Mouse (Mus musculus): ENCODE measurements around the gene Hspa1a. TPM values are rescaled to one million over a fixed set of nuclear protein-coding genes. Genes with fewer than 3 reads are reported as not detected.
A peak's percentile ranks its signal among the peaks of the same experiment; 100 is the strongest.
"Not testable (repeated sequence)": the region's sequence is repeated elsewhere in the genome, so short reads cannot be mapped to it uniquely, and the experiment has no call there.

The Hspa1a gene
- total RNA-seq (2017), result 5.6 and 6.4 TPM in 2 replicates

DNA sequence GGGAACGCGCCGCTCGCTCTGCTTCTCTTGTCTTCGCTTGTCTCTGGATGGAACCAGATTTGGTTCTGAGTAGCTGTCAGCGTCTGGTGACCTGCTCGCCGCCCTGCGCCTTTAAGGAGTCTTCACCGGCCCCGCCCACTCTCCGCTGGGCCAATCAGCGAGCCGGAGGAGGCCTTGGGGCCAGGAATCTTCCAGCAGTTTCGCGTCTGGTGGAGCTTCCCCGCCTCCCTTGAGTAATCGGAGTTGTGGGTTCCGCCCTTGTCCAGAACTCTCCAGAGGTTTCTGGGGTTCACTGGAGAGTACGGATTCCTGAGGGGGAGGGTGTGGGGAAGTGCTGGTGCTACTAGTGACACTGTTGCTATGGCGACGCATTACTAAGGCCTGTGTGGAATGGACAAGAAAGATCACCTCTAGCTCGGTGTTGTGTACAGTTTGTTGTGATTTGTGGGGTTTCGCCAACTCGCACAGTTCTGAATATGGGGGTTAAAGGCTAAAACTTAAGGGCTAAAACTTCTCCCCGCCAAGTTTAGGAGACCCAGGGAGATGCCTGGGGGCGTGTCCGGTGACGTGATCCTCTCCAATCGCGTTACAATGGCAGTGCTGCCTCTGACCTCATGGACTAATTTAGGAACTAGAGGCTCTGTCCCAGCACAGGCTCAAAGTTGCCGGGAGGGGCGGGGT is at the start of gene Hspa1a, which contains the start of gene Hspa1l:
TSS of gene Hspa1a (minus strand) at position 88 of the 681 bp plus-strand sequence.
TSS of gene Hspa1l (plus strand) at position 635 of the 681 bp plus-strand sequence.
- peak; percentile 86 for ATAC-seq (ENCODE audit: extremely low read depth, insufficient number of reproducible peaks, low FRiP score, poor library complexity, severe bottlenecking)

DNA sequence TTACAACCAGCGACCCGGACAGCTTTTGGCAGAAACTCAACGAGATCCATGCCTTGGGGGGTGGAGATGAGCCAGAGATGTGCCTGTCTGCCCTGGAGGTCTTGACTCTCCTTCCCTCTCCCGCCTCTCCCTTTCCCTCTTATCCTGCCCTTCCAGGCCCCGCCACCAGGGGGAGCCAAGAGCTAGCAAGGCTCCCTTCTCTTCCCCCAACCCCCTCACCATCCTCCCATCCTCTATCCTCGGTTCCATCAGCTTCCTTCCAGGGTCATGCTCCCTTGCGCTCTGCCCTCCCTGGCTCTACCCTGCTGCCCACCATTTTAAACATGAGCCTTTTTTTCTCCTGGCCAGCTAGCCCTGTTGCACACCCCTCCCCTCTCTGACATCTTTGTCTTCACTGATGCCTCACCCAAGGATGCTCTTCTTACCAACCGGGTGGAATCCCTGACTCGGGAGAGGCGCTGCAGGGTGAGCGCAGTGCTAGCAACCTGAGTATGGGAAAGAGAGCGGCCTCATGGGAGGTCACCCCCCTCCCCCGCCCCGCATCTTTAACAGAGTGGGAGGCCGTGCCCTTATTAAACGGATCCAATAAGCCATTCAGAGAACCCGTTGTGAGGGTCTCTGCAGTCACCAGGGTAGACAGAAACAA is 49.3 kb upstream of the Hspa1a start:
- ATAC-seq (ENCODE audit: extremely low read depth, insufficient number of reproducible peaks, low FRiP score, poor library complexity, severe bottlenecking), result peak; percentile 68

DNA sequence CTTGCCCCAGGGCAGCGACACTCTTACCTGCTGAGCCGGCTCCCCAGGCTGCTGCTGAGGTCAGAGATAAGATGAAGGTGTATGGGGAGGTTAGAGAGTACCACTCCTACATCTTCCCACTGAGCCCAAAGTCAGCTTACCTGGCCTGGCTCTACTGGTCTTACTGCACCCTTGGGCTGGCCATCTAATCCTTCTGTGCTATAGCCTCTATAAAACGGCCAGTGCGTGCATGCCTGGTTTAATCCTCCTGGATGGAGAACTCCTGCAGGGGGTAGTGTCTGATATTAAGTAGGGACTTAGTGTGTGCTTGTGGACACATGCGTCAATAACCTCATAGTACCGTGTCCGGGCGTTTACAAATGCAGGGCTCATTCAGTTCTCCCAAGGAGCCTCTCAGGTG is 48.6 kb upstream of the Hspa1a start:
- no peak for ATAC-seq (ENCODE audit: extremely low read depth, insufficient number of reproducible peaks, low FRiP score, poor library complexity, severe bottlenecking)

DNA sequence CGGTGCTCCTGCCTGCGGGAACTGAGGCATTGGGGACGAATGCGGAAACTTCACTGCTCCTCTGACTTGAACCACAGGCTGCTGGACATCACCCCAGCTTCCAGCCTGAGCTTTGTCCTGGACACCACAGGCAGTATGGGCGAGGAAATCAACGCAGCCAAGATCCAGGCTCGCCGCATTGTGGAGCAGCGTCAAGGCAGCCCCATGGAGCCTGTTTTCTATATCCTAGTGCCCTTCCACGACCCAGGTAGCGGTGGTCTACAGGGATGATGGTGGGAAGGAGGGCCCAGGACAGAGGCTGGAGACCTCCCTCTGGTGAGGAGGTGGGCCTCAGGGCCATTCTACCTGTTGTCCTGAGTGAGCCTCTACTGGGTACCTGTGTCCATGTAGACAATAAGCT is 47.9 kb upstream of the Hspa1a start:
- no peak for ATAC-seq (ENCODE audit: extremely low read depth, insufficient number of reproducible peaks, low FRiP score, poor library complexity, severe bottlenecking)

DNA sequence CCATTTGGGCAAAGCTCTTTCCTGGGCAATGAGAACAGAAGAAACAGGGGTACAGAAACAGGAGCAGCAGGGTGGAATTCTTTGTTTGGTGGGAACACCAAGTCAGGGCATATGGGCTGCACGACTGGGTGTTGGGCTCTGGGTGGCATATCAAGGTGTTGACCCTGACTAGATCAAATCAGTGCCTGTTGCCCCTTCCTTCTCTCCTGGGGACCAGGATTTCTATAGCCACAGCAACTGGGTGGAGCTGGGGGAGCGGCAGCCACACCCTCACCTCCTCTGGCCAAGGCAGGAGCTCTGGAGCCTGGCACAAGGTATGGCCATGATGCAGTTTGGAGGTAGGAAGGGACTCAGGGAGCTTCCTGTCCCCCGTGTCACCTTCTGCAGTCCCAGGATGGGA is 46.2 kb upstream of the Hspa1a start:
- ATAC-seq (ENCODE audit: extremely low read depth, insufficient number of reproducible peaks, low FRiP score, poor library complexity, severe bottlenecking), result no peak

DNA sequence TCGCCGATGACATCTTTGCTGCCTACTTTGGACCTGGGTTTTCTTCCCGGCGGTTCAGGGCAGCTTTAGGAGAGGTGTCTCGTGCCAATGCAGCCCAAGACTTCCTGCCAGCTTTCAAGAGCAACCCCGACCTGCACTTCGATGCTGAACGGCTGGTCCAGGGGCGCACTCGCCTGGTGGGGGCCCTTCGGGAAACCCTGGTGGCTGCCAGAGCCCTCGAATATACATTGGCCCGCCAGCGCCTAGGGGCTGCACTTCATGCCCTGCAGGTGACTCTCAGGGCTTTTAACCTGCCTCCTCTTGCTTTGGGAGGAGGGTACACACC is 45.7 kb upstream of the Hspa1a start:
- ATAC-seq (ENCODE audit: extremely low read depth, insufficient number of reproducible peaks, low FRiP score, poor library complexity, severe bottlenecking), result no peak

DNA sequence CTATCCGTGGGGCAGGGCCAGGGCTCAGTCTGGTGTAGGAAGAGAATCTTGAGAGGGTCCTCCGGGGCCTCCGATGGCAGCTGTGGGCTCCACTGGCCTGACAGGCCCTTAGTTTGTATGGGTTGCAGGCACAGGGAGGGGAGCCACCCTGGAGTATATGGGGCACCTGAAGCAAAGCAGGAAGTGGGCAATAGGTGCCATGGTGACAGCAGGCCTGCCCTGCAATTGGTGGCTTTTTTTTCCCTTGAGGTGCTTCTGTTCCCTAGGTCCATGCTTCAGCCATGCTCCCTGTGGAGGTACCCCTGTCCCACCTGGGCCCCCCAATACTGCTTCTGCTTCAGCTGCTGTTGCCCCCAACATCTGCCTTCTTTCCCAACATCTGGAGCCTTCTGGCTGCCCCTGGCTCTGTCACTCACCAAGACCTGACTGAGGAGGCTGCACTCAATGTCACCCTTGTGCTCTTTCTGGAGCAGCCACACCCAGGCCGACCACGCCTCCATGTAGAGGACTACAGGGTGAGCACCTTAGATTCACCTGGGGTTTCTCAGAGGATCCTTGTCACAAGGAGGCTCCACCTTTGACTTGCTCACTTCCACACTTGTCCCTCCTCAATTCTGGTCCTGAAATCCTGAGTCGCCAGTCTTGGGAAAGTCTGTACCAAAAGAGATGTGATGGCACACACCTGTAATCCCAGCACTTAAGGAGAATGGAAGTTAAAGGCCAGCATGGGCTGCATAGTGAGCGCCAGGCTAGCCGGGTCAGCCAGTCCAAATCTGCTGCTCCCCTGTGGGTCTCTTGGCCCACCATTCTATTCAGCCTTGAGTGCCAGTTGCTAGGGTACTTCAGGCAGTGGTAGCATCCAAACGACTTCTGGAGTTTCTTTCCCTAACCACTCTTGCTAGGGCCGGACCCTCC is 45.1 kb upstream of the Hspa1a start:
- 0 out of 2 replicates have a peak, but pooled peaks have one; percentile 27 for ATAC-seq (ENCODE audit: extremely low read depth, insufficient number of reproducible peaks, low FRiP score, poor library complexity, severe bottlenecking)

DNA sequence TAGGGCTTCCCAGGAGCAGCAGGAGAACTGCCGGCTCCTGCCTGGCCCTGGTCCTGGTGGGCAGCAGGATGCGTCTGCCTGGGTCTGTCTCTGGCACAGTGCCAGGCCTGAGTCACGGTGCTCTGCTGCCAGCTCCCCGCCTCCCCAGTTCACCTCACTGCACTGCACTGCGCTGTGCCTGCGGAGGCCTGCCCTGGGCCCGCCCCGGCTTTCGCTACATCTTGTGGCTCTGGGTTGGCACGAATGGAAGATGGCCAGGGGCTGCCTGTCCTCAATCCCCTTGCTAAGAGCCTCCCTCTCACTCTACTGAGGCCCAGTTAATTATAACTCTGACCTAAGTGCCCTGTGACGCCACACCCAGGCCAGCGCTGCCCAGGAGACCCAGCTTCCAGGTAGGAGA is 44.4 kb upstream of the Hspa1a start, which contains the start of gene Vwa7:
TSS of gene Vwa7 (plus strand) at position 204 of the 400 bp plus-strand sequence.
- no peak for ATAC-seq (ENCODE audit: extremely low read depth, insufficient number of reproducible peaks, low FRiP score, poor library complexity, severe bottlenecking)

DNA sequence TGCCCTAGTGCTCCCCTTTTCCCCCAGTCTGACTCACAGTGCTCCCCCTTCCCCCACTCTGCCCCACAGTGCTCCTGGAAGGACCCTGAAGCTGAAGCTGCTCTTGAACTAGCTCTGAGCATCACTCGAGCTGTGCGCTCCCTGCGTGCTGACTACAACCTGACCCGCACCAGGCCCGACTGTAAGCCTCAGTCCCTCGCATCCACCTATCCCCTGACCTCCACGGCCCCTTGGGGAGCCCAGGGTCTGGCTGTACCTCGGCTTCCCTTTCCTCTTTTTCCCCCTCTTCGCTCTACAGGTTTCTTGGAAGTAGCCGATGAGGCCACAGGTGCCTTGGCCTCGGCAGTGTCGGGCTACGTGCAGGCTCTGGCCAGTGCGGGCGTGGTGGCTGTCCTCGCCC is 43.3 kb upstream of the Hspa1a start:
- no peak for ATAC-seq (ENCODE audit: extremely low read depth, insufficient number of reproducible peaks, low FRiP score, poor library complexity, severe bottlenecking)

DNA sequence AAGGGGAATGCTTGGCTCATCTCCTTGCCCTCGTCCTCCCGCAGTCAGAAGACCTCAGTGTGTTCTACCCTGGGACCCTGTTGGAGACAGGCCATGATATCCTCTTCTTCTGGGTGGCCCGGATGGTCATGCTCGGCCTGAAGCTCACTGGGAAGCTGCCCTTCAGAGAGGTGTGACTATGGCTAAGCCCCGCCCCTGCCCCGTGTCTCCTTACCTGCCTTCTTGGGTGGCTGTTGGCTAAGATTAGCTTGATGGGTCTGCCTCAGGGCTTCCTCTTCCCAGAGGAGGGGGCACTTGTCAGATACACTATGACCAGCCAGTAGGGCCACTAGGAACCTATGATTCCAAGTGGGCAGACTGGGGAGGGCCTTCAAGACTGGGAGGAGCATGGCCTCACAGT is 41.3 kb upstream of the Hspa1a start:
- no peak for ATAC-seq (ENCODE audit: extremely low read depth, insufficient number of reproducible peaks, low FRiP score, poor library complexity, severe bottlenecking)

DNA sequence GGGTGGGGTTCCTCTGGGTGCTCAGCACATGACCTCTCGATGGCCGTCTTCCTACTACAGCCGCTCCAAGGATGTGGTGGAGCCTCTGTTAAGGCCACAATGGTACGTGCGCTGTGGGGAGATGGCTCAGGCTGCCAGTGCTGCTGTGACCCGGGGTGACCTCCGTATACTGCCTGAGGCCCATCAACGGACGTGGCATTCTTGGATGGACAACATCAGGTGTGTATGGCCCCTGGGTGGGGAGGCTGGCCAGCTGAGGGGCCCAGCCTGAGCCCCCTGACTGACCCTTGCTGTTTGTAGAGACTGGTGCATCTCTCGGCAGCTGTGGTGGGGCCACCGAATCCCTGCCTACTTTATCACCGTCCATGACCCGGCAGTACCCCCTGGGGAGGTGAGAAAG is 40.5 kb upstream of the Hspa1a start:
- ATAC-seq (ENCODE audit: extremely low read depth, insufficient number of reproducible peaks, low FRiP score, poor library complexity, severe bottlenecking), result no peak

DNA sequence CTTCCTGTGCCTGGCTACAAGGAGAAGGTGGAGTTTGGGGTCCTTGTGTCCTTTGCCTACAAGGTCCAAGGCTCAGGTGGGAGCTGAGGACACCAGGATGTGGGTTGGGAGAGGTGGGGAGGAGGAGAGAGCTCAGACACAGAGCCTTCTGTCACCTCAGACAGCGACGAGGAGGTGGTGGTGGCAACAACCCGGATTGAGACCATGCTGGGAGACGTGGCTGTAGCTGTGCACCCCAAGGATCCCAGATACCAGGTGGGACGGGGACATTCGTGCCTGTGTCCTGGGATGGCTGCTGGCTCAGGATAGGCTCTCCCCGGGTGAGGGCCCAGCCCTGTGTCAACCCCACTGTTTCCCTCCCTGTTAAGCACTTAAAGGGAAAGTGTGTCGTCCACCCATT is 39.5 kb upstream of the Hspa1a start:
- ATAC-seq (ENCODE audit: extremely low read depth, insufficient number of reproducible peaks, low FRiP score, poor library complexity, severe bottlenecking), result no peak

DNA sequence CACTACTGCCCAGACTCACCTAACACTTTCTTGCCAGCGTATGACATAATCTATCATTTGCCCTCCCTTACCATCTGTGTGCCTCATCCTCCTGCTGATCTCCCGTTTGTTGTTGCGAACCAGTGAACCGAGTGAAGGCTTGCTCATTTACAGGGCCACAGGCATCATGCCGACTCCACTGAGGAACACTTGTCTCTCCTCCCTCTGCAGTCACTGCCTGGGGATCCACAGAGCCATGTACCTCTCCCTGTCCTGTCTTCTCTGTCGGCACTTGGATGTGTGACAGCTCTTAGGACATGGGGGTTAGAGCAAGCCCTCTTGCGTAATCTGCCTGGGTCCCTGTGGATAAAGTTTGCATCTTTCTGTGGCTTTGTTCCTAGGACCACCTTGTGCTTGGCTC is 37.6 kb upstream of the Hspa1a start:
- no peak for ATAC-seq (ENCODE audit: extremely low read depth, insufficient number of reproducible peaks, low FRiP score, poor library complexity, severe bottlenecking)

DNA sequence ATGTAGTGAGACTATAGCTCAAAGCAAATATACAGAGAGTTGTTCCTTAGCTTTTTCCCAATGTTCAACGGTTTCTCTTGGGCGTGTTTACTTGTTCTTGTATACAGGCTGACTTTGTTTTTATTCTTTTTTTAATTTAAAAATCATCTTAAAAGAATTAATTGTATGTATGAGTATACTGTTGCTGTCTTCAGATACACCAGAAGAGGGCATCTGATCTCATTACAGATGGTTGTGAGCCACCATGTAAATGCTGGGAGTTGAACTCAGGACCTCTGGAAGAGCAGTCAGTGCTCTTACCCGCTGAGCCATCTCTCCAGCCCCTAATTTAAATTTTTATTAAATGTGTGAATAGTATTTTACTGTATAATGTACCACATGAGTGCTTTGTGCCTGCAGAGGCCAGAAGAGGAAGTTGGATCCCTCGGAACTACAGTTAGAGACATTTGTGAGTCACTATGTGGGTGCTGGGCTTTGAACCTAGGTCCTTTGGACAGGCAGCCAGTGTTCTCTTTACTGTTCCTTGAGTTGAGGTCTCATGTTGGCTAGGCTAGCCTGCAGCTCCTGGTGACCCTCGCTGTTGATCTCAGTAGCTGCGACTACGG is 35.5 kb upstream of the Hspa1a start:
- no peak for ATAC-seq (ENCODE audit: extremely low read depth, insufficient number of reproducible peaks, low FRiP score, poor library complexity, severe bottlenecking)

DNA sequence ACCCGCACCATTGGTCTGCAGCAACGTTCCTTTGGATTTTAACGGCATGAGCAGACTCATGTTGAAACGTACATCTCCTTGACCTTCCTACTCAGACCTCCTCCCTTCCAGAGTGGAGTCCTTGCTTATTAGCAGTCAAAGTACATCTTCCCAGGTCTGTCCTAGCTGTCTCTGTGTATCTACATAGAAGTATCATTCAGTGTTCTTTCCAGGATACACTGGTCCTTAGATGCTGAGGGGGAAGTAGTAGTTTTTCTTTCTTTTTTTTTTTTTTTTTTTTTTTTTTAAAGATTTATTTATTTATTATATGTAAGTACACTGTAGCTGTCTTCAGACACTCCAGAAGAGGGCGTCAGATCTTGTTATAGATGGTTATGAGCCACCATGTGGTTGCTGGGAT is 33.9 kb upstream of the Hspa1a start:
- not testable (repeated sequence) for ATAC-seq (ENCODE audit: extremely low read depth, insufficient number of reproducible peaks, low FRiP score, poor library complexity, severe bottlenecking)

DNA sequence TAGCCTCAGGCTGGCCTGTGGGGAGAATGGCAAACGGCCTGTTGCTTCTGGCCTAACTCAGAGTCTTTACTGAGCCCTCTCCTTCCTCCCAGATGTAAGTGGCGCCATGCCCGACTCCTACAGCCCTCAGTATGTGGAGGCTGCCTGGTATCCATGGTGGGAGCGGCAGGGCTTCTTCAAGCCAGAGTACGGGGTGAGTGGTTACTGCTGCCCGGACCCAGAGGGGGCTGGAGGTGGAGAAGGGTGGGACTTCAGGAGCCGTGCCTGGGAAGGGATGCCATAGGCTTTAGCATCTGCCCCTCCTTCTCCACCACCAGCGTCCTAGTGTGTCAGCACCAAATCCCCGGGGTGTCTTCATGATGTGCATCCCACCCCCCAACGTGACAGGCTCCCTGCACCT is 33.2 kb upstream of the Hspa1a start:
- no peak for ATAC-seq (ENCODE audit: extremely low read depth, insufficient number of reproducible peaks, low FRiP score, poor library complexity, severe bottlenecking)

DNA sequence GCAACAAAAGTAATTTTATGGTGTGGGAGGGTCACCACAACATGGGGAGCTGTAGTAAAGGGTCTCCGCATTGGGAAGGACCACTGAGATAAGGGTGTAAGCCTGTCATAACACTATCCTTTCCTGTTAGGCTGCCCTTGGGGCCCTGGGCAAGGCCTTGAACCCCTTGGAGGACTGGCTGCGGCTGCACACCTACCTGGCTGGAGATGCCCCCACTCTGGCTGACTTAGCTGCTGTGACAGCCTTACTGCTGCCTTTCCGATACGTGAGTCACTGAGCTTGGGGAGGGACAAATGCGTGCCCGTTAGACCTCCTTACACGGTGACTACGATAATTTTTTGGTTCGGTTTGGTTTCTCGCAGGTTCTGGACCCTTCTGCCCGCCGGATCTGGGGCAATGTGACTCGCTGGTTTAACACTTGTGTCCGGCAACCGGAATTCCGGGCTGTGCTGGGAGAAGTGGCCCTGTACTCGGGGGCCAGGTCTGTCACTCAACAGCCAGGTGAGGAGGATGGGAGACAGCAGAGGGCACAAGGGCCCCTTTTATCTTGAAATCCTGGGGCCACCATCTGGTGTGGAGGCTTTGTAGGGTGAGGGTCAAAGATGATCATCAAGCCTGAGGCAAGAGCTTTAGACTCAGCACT is 32.2 kb upstream of the Hspa1a start:
- ATAC-seq (ENCODE audit: extremely low read depth, insufficient number of reproducible peaks, low FRiP score, poor library complexity, severe bottlenecking), result no peak

DNA sequence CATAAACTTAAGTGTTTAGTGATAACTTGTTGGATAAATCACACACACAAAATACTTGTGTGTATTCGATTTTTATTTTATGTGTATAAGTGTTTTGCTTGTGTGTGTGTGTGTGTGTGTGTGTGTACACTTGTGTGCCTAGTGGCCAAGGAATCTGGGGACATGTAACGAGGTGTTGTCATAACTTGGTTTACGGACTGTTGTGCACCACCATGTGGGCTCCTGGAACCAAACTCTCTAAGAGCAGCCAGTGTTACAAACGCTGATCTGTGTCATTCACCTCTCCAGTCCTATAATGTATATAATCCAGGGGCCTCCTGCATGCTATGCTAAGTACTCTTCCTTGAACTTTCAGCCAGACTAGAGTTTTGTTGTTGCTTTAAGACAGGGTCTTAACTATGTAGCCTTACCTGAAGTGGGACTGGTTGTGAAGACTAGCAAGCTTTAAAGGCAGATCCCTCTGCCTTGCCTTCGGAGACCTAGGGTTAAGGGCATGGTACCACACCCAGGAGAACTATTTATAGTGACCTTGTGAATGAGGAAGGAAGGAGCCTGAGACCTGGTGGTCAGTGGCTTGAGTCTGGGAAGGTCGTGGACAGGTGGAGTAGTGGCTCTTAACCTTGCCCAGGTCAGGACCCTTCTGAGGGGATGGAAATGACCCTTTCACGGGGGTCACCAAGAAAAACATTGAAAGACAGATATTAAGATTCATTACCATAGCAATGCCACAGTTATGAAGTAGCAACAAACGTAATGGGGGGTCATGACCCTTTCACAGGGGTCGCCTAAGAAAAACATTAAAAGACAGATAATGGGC is 31.3 kb upstream of the Hspa1a start:
- ATAC-seq (ENCODE audit: extremely low read depth, insufficient number of reproducible peaks, low FRiP score, poor library complexity, severe bottlenecking), result no peak
